Mouse (Mus musculus): Measurements from ENCODE around the gene Ccdc13. TPM values are rescaled to one million over a fixed set of nuclear protein-coding genes. Genes with fewer than 3 reads are reported as not detected.

Gene Ccdc13
- total and polyA plus RNA-seq, 3 experiments: not detected

GRCm38 (mm10) chr9:121830956-121831293 is 8.3 kb downstream of the Ccdc13 start (continued):
- TF ChIP-seq SIN3A (IDR thresholded peaks at IDR 0.05; ENCODE audit: low read length) (no peak), POLR2AphosphoS2 (IDR thresholded peaks at IDR 0.05; ENCODE audit: low read length) (no peak), SMC3 (IDR thresholded peaks at IDR 0.05; ENCODE audit: low read depth, low read length) (peak; percentile 69), E2F4 (IDR thresholded peaks at IDR 0.05; ENCODE audit: borderline replicate concordance, low read depth, low read length) (no peak), USF2 (IDR thresholded peaks at IDR 0.05; ENCODE audit: borderline replicate concordance in 1 of 2, insufficient read depth in 1 of 2, low read depth in 1 of 2, low read length in 2 of 2) (no peak), KAT2A (conservative IDR thresholded peaks at IDR 0.05; ENCODE audit: low read depth, low read length) (no peak), MEF2A (IDR thresholded peaks at IDR 0.05; ENCODE audit: extremely low read depth, insufficient replicate concordance, low read depth, low read length, poor library complexity, severe bottlenecking) (no peak), CTCF (IDR thresholded peaks at IDR 0.05 in 2 of 3, conservative IDR thresholded peaks at IDR 0.05 in 1 of 3; ENCODE audit: control insufficient read depth in 1 of 3, insufficient read depth in 1 of 3, low read depth in 2 of 3, low read length in 3 of 3, poor library complexity in 1 of 3, severe bottlenecking in 1 of 3) (peak; percentile 60 to 84 (median 75)), ZNF384 (IDR thresholded peaks at IDR 0.05; ENCODE audit: low read depth, low read length) (no peak), POLR2AphosphoS5 (IDR thresholded peaks at IDR 0.05; ENCODE audit: borderline replicate concordance, low read depth, low read length) (no peak)

DNA sequence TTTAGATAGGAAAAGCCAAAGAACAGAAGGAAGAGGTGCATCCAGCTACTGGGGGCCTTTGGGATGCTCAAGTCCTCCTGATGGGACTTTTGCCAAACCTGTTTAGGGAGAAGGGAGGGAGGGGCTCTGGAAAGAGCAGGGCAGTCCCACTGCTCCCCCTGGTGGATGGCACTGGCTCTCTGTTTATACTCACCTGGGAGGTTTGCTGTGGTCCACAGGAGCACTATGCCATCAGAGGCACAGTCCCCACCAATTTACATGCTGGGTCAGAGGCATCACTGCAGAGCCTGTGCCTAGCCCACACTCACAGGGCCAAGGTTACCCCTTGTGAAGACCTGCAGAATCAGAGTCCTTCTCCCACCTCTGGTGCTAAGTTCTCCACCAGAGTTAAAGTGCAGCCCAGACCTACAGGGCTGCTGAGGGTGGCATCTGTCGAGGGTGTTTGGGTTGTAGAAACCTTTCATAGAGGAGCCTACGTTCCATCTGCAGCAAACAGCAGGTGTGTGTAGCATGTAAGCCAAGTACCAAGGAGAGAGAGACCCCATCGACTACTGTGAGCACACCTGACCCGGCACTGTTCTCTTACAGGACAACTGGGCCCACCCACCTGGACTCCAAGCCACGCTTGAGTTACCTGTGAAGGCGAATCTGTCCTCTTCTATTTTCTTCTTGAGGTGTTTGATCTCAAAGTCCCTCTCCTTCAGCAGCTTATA is 8.9 kb downstream of the Ccdc13 start:
- Histone ChIP-seq H3K27ac (ENCODE audit: control insufficient read depth, low read depth, low read length) (no peak overlapping the region), H3K9me3 (replicated peaks; ENCODE audit: insufficient read depth, low read length) (no peaks in the 10 kb centered on the region), H3K4me3 (ENCODE audit: control insufficient read depth in 1 of 2, insufficient read depth in 1 of 2, low read depth in 2 of 2, low read length in 2 of 2) (no peak overlapping the region), H3K36me3 (ENCODE audit: control insufficient read depth in 1 of 2, insufficient read depth in 2 of 2, low read length in 2 of 2) (no peaks in the 10 kb centered on the region), H3K9ac (ENCODE audit: control insufficient read depth, low read depth, low read length, poor library complexity, severe bottlenecking) (no peak overlapping the region), H3K27me3 (ENCODE audit: control insufficient read depth in 1 of 2, insufficient read depth in 2 of 2, low read length in 2 of 2) (no peaks in the 10 kb centered on the region), H3K4me1 (ENCODE audit: control insufficient read depth in 1 of 2, insufficient read depth in 2 of 2, low read length in 2 of 2) (no peaks in the 10 kb centered on the region), H3K79me2 (ENCODE audit: control insufficient read depth, insufficient read depth, low read length, poor library complexity) (no peaks in the 10 kb centered on the region)
- TF ChIP-seq GABPA (IDR thresholded peaks at IDR 0.05; ENCODE audit: low read depth, low read length) (no peak), TCF12 (IDR thresholded peaks at IDR 0.05; ENCODE audit: low read depth, low read length) (no peak), SMC3 (IDR thresholded peaks at IDR 0.05; ENCODE audit: low read depth, low read length) (peak; percentile 74), ZC3H11A (IDR thresholded peaks at IDR 0.05; ENCODE audit: low read depth, low read length) (peak; percentile 45; the same call in 1 of the 2 replicates), RAD21 (IDR thresholded peaks at IDR 0.05; ENCODE audit: low read depth, low read length) (peak; percentile 39), TAL1 (IDR thresholded peaks at IDR 0.05; ENCODE audit: low read length) (no peak), USF2 (IDR thresholded peaks at IDR 0.05; ENCODE audit: borderline replicate concordance in 1 of 2, insufficient read depth in 1 of 2, low read depth in 1 of 2, low read length in 2 of 2) (no peak), E2F4 (IDR thresholded peaks at IDR 0.05; ENCODE audit: borderline replicate concordance, low read depth, low read length) (no peak), CTCF (IDR thresholded peaks at IDR 0.05 in 2 of 3, conservative IDR thresholded peaks at IDR 0.05 in 1 of 3; ENCODE audit: control insufficient read depth in 1 of 3, insufficient read depth in 1 of 3, low read depth in 2 of 3, low read length in 3 of 3, poor library complexity in 1 of 3, severe bottlenecking in 1 of 3) (peak; percentile 71 to 75 (median 71)), MXI1 (IDR thresholded peaks at IDR 0.05; ENCODE audit: low read depth, low read length) (no peak)
- DNase-seq (ENCODE audit: low read depth, low spot score): peak; percentile 24
